Mouse (Mus musculus) embryonic fibroblast, embryonic 13.5 days (primary cell): Measurements from ENCODE around the gene Dip2a. TPM values are rescaled to one million over a fixed set of nuclear protein-coding genes. Genes with fewer than 3 reads are reported as not detected.
A peak's percentile ranks its signal among the peaks of the same experiment; 100 is the strongest.

Experiments
- H3K27ac ChIP-seq: 2 replicates; pipeline ENCODE4 v1.5.1; 2012; ENCODE audit warnings: low read length, control low read depth, inconsistent platforms; ENCODE audit not compliant: insufficient read depth
- H3K4me1 ChIP-seq: 2 replicates; pipeline ENCODE4 v1.6.1; 2011; ENCODE audit warnings: low read length; ENCODE audit not compliant: control insufficient read depth, insufficient read depth
- H3K4me3 ChIP-seq: 2 replicates; pipeline ENCODE4 v1.5.1; 2011; ENCODE audit warnings: mild to moderate bottlenecking, control low read depth, low read length; ENCODE audit not compliant: insufficient read depth
- CTCF ChIP-seq: IDR thresholded peaks from 2 replicates; pipeline ENCODE4 v1.5.1; 2011; ENCODE audit warnings: mild to moderate bottlenecking, control low read depth, low read length, moderate library complexity, borderline replicate concordance; ENCODE audit not compliant: insufficient read depth
- POLR2A ChIP-seq: IDR thresholded peaks from 2 replicates; pipeline ENCODE4 v1.6.1; 2011; ENCODE audit warnings: low read depth, mild to moderate bottlenecking, control low read depth, low read length, moderate library complexity
- polyA plus RNA-seq: library from polyadenylated mRNA; stranded (reverse); fragments of >200 nt; gene quantifications from 2 replicates; pipeline ENCODE4 v1.2.4, GENCODE M21; 2011; ENCODE audit warnings: low read depth; ENCODE audit not compliant: missing spikeins, insufficient read length

Gene Dip2a
- 28.2 and 30.9 TPM in 2 replicates for polyA plus RNA-seq

- H3K27ac ChIP-seq = no peak within 1 kb of the TSS
- H3K4me3 ChIP-seq = peak within 1 kb of the TSS; percentile 79
- TF ChIP-seq CTCF = no peak
- no peak; the same call in none of the 2 replicates for TF ChIP-seq POLR2A
- H3K4me1 ChIP-seq = no peaks in the 10 kb centered on the region
Measured at GRCm38 (mm10) chr10:76344711-76345539, at the start of gene Dip2a. TSS of gene Dip2a (minus strand) at chr10:76345291.

DNA sequence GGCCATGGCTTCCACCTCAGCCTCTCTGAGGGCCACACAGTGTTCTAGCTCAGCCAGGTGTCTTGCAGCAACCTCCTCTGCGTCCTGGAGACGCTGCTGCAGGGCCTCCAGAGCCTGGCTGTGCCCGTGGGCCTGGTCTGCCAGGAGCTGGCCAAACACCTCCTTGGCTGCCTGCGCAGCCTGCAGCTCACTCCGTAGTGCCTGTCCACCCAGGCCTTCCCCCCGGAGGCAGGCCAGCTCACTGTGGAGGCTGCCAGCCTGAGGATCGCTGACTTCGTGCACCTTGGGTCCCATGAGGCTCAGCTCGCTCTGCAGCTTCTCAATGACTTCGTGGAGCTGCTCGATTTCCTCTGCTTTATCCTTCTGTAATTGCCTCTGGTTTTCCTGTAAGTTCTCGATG, 47.5 kb upstream of the Dip2a start:
- H3K27ac ChIP-seq = no peak overlapping the region
- no peaks in the 10 kb centered on the region for H3K4me1 ChIP-seq
- no peak overlapping the region for H3K4me3 ChIP-seq
- no peak for TF ChIP-seq POLR2A
- TF ChIP-seq CTCF = no peak

- no peak overlapping the region for H3K27ac ChIP-seq
- 0 out of 2 replicates have a peak, but pooled peaks have one; percentile 26 for TF ChIP-seq CTCF
- no peak for TF ChIP-seq POLR2A
- H3K4me1 ChIP-seq = no peaks in the 10 kb centered on the region
- no peak overlapping the region for H3K4me3 ChIP-seq
Measured at GRCm38 (mm10) chr10:76391786-76392185, 46.7 kb upstream of the Dip2a start.

- Histone ChIP-seq H3K4me1 (no peaks in the 10 kb centered on the region), H3K27ac (no peak overlapping the region), H3K4me3 (no peak overlapping the region)
- TF ChIP-seq POLR2A (no peak), CTCF (no peak)
Measured at GRCm38 (mm10) chr10:76391166-76391565, 46.1 kb upstream of the Dip2a start.

DNA sequence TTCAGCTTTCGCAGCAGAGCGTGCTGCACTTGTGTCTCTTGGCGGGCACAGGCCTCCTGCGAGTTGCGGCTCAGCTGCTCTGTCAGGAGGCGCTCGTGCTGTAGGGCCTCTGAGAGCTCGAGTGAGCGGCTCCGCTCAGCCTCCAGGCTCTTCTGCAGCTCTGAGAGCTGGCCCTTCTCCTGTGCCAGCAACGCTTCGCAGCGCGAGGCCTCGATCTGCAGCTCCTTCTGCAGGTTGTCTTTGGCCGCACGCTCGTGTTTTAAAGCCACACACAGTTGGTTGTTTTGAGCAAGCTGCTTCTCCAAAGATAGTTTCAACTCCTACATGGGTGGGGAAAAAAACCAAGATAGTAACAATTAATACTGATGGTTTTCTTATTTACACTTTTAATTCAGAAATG, 29.9 kb upstream of the Dip2a start:
- Histone ChIP-seq H3K27ac (no peak overlapping the region), H3K4me1 (no peaks in the 10 kb centered on the region), H3K4me3 (no peak overlapping the region)
- TF ChIP-seq POLR2A = no peak
- TF ChIP-seq CTCF = no peak

DNA sequence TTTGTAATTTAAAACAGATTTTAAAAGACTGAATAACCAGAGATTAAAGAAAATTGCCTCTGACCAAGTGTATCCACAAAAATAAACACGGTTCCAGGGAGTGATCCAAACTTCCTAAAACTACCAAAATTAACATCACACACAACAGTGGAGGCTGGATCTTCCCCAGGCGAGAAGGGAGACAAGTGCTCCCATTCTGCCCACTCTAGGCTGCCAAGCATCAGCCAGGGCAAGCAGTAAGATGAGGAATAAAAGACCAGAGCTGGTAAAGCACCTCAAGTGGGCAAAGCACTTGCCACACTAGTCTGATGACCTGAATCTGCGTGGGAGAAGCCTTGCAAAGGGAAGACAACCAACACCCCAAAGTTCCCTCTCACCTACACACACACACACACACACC, 26.6 kb upstream of the Dip2a start:
- TF ChIP-seq CTCF = no peak
- TF ChIP-seq POLR2A = no peak
- H3K27ac ChIP-seq = no peak overlapping the region
- H3K4me1 ChIP-seq = no peaks in the 10 kb centered on the region
- H3K4me3 ChIP-seq = no peak overlapping the region

GRCm38 (mm10) chr10:76368766-76369165, 23.7 kb upstream of the Dip2a start:
- H3K4me1 ChIP-seq = no peaks in the 10 kb centered on the region
- no peak for TF ChIP-seq CTCF
- TF ChIP-seq POLR2A = no peak
- H3K4me3 ChIP-seq = no peak overlapping the region
- H3K27ac ChIP-seq = no peak overlapping the region

DNA sequence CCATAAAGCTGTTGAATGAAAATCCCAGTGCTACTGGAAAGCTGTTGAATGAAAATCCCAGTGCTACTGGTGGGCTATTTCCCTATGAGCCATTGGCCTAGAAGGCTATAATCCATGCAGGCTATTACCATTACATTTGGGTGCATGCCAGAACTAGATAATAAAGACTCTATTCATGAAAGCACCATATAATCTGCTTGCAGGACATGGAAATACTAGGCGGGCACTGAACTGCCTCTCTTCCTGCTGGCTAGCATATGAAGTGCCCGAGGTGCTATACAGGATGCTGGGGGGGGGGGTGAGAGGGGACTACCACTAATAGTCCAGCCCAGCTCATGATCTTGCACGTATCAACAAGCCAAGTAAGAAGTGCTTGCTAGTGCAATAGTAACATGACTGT, 18.1 kb upstream of the Dip2a start:
- TF ChIP-seq POLR2A (no peak), CTCF (no peak)
- H3K4me1 ChIP-seq = peaks cover 2% of the 10 kb centered on the region; the same call in 1 of the 2 replicates
- H3K27ac ChIP-seq = no peak overlapping the region
- H3K4me3 ChIP-seq = no peak overlapping the region

DNA sequence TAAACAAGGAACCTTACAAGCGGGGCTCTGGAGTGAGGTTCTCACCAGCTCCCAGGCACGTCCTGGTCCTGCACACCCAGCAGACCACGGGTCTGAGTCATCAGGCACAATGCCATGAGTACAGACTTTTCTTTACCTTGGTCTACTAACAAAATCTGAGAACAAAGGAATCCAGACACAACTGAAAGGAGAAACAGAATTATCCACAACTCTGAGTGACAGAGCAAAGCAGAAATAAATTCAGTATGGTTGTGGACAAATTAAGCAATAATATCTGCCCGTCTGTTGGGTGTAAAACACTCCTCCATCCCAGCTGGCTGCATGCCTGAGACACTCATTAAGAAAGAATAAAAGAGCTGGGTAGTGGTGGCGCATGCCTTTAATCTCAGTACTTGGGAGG, 13.4 kb upstream of the Dip2a start:
- Histone ChIP-seq H3K4me3 (no peak overlapping the region), H3K4me1 (peaks cover 8% of the 10 kb centered on the region; the same call in 1 of the 2 replicates), H3K27ac (peak overlapping the region; percentile 32; the same call in 1 of the 2 replicates)
- no peak for TF ChIP-seq CTCF
- no peak for TF ChIP-seq POLR2A

DNA sequence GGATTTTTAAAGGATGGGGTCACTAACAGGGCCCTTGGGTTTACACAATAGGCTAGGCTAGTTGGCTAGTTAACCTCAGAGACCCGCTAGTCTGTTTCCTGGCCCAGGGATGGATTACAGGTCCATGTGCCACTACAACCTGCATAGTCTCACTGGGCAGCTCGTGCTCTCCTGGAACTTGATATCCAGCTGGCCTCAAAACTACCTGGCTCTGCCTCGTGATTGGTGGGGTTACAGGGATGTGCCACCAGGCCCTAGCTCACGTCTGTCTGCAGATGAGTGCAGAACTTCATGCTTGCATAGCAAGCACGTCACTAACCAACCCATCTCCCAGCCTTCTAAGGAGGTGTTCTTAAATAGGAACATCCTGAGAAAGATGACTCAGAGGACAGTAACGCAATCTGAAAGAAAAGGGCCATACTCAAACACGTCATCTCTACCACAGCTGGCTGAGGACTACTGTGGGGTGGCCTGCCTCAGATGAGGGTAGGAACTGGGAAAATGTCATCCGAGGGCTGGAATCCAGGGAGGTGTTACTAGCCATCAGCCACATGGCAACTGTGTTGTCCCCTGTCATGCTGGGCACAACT, 12.3 kb upstream of the Dip2a start:
- Histone ChIP-seq H3K4me3 (no peak overlapping the region), H3K4me1 (peaks cover 8% of the 10 kb centered on the region; the same call in 1 of the 2 replicates), H3K27ac (no peak overlapping the region)
- no peak for TF ChIP-seq CTCF
- TF ChIP-seq POLR2A = no peak
